Mouse (Mus musculus): ENCODE measurements at regions not wholly inside any gene's neighbourhood (a gene's known extent, or its start where the extent isn't known, plus 50 kb on each side); places are given as distances from the start of the nearest gene placed in this dataset.

DNA sequence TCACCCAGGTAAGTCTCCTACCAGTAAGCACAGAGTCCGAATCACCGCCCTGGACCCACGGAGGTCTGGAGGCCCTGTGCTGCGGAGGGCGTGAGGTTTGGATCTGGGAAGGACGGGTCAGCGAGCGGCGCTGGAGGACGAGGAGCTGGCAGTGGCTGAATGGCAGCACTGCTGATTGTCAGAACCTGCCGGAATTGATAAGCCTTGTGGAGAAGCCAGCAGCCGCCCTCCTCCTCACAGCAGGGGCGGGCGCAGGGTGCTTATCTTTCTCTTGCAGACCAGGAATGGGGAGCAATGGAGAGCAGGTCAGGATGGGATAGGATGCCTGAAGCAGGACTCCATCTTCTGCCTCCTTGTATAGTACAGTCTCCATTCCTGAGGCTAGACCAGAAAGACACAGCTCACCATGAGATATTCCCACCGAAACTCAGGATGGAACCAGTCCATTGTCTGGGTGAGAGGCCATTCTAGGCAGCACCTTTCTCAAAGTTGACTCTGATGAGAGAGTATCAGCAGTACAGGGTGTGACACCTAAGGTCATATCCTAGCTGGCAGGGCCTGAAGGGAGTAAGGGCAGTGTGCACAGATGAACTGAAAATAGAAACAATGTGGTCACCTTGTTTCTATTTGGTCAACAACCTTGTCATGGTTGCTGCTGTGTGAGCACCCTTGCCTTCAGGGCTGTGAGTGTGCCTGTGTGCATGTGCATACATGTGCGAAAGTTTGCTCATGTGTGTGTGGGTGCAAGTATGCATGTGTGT lies 165.5 kb downstream of the Ajap1 start:
- no peak for TF ChIP-seq CTCF (IDR thresholded peaks at IDR 0.05; ENCODE audit: control insufficient read depth, insufficient read depth, insufficient read length)
- TF ChIP-seq USF1 (IDR thresholded peaks at IDR 0.05; ENCODE audit: low read depth): no peak

All from C2C12 (cell line).